Mouse (Mus musculus) forebrain, embryonic 13.5 days (tissue): ENCODE data around the gene Gm20715. TPM values are rescaled to one million over a fixed set of nuclear protein-coding genes. Genes with fewer than 3 reads are reported as not detected.
"Not testable (repeated sequence)": the region's sequence is repeated elsewhere in the genome, so short reads cannot be mapped to it uniquely, and the experiment has no call there.

ENCODE experiments used
- ATAC-seq: fragments of 200-750 bp; cut with Nextera tagmentation; 2 replicates; pipeline ENCODE4 v1.8.0; 2017
- H3K27ac ChIP-seq: fragments of 300-500 bp; sonication (generic); 2 replicates; pipeline ENCODE4 v1.5.1; 2015; ENCODE audit warnings: inconsistent platforms, mild to moderate bottlenecking, moderate library complexity
- H3K27me3 ChIP-seq: fragments of 300-500 bp; sonication (generic); 2 replicates; pipeline ENCODE4 v1.6.1; 2015; ENCODE audit warnings: mild to moderate bottlenecking, inconsistent platforms
- H3K36me3 ChIP-seq: fragments of 300-500 bp; sonication (generic); 2 replicates; pipeline ENCODE4 v1.6.1; 2015; ENCODE audit warnings: mild to moderate bottlenecking, inconsistent platforms; ENCODE audit not compliant: poor library complexity, severe bottlenecking
- H3K4me1 ChIP-seq: fragments of 300-500 bp; sonication (generic); 2 replicates; pipeline ENCODE4 v1.6.1; 2015; ENCODE audit warnings: inconsistent platforms
- H3K4me2 ChIP-seq: fragments of 300-500 bp; sonication (generic); 2 replicates; pipeline ENCODE4 v1.6.1; 2015; ENCODE audit warnings: inconsistent platforms, mild to moderate bottlenecking, moderate library complexity
- H3K4me3 ChIP-seq: fragments of 300-500 bp; sonication (generic); 2 replicates; pipeline ENCODE4 v1.5.1; 2015; ENCODE audit warnings: mild to moderate bottlenecking, inconsistent platforms
- H3K9ac ChIP-seq: fragments of 300-500 bp; sonication (generic); 2 replicates; pipeline ENCODE4 v1.6.1; 2015; ENCODE audit warnings: mild to moderate bottlenecking, inconsistent platforms
- H3K9me3 ChIP-seq: fragments of 300-500 bp; sonication (generic); replicated peaks from 2 replicates; pipeline ENCODE4 v1.6.1; 2016; ENCODE audit warnings: inconsistent platforms
- WGBS: fragments of 180-500 bp; shearing (Covaris S2); methylation state at CpG from one replicate; pipeline ENCODE4 v1.1.7; 2015; 5-methylcytosine and 5-hydroxymethylcytosine counted together
- polyA plus RNA-seq: library from polyadenylated mRNA; unstranded; fragments of >200 nt; fragmentation: Nextera tagmentation; extraction: Ambion mirVana; gene quantifications from 2 replicates; pipeline ENCODE4 v1.2.1, GENCODE M21; 2015

The Gm20715 gene
- polyA plus RNA-seq, 1 experiment from 2014 or later: 0.05 TPM

DNA sequence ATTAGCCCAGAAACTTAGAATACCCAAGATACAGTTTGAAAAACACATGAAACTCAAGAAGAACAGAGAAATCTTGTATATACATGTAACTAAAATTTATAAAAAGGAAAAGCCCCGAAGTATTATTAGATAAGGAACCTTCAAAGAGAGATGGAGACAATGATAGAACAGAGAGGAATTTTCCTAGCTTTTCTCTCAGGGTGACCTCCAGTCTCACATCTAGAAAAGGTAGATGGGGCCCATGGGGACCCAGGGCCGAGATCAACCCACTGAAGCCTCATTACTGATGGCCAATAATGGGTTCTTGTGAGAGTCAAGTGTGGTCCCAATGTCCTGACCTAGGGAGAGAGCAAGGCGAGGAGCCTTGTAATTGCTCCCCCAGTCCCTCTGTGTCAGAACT, 28.3 kb downstream of the Gm20715 start, which contains the start of gene Olfr1344:
Olfr1344 (plus strand) TSS at position 301 of the 400 bp plus-strand sequence.
- H3K9ac ChIP-seq: no peak within 1 kb of the TSS
- H3K36me3 ChIP-seq: no peaks in the 10 kb centered on the region
- WGBS: 78% methylated on average over 3 of the region's 3 CpGs
- no peak within 1 kb of the TSS for H3K4me3 ChIP-seq
- H3K9me3 ChIP-seq: 0 out of 2 replicates have a peak, but pooled peaks cover 3% of the 10 kb centered on the region
- peaks cover 12% of the 10 kb centered on the region for H3K4me1 ChIP-seq
- H3K27me3 ChIP-seq: no peaks in the 10 kb centered on the region
- ATAC-seq: no peak
- H3K27ac ChIP-seq: no peak within 1 kb of the TSS
- no peak within 1 kb of the TSS for H3K4me2 ChIP-seq

DNA sequence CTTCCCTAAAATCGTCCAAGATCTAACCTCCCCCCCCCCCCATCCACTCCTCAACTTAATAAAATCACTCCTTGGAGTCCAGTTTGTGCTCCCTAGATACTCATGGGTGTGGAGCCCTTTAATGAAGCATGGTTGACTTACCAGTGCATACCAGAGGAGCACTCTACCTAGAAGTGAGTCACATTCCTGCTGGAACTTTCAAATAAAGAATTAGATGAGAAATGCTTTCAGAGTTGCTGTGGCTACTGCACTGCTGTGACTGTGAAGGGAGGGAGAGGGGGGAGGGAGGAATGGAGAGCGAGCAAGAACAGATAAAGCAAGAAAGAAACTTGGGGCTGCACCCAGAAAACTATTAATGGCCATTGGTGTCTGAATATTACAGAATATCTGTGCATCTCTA, 31.1 kb downstream of the Gm20715 start:
- Histone ChIP-seq H3K9me3 (0 out of 2 replicates have a peak, but pooled peaks cover 3% of the 10 kb centered on the region), H3K27ac (no peak overlapping the region), H3K4me3 (no peak overlapping the region), H3K27me3 (no peaks in the 10 kb centered on the region), H3K4me2 (no peak overlapping the region), H3K4me1 (no peaks in the 10 kb centered on the region), H3K36me3 (no peaks in the 10 kb centered on the region), H3K9ac (no peak overlapping the region)
- WGBS: 67% methylated on average over 2 of the region's 2 CpGs
- no peak for ATAC-seq

GRCm38 (mm10) chr7:6447771-6448170, 37.7 kb downstream of the Gm20715 start:
- Histone ChIP-seq H3K4me2 (no peak overlapping the region), H3K36me3 (no peaks in the 10 kb centered on the region), H3K4me1 (no peaks in the 10 kb centered on the region), H3K9ac (no peak overlapping the region), H3K27me3 (no peaks in the 10 kb centered on the region), H3K4me3 (no peak overlapping the region), H3K27ac (no peak overlapping the region), H3K9me3 (0 out of 2 replicates have a peak, but pooled peaks cover 4% of the 10 kb centered on the region)
- no peak for ATAC-seq
- 89% methylated on average over 5 of the region's 5 CpGs for WGBS

- no peak within 1 kb of the TSS for H3K9ac ChIP-seq
- no peak within 1 kb of the TSS for H3K4me2 ChIP-seq
- H3K27ac ChIP-seq: no peak within 1 kb of the TSS
- H3K27me3 ChIP-seq: no peaks in the 10 kb centered on the region
- peaks cover 9% of the 10 kb centered on the region; the same call in 1 of the 2 replicates for H3K9me3 ChIP-seq
- no peaks in the 10 kb centered on the region for H3K36me3 ChIP-seq
- H3K4me3 ChIP-seq: no peak within 1 kb of the TSS
- no peak for ATAC-seq
- H3K4me1 ChIP-seq: no peaks in the 10 kb centered on the region
These were observed 45.8 kb downstream of the Gm20715 start, which contains the start of gene Olfr1336 for GRCm38 (mm10) chr7:6455868-6456267. Gene Olfr1336, plus strand, starts transcription at chr7:6456168.

DNA sequence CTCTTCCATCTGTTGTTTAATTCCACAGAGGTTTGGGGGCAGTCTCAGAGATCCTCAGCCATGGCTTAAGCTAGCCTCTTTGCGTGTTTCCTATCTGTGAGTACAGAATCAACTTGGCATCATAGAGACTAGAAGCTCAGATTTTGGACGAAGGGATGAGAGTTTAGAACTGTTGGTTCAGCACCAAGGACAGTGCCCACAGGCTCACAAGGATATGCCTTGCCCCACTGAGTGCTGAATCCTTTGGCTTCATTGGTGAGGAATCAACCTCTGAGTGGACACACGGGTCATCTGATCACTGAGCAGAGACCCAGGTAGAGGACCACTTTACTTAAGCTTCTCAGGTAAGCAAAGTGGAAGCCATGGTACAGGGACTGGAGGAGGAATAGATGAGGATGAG, 46.3 kb downstream of the Gm20715 start:
- Histone ChIP-seq H3K9ac (no peak overlapping the region), H3K9me3 (peaks cover 13% of the 10 kb centered on the region; the same call in 1 of the 2 replicates), H3K4me2 (no peak overlapping the region), H3K36me3 (no peaks in the 10 kb centered on the region), H3K4me3 (no peak overlapping the region), H3K4me1 (no peaks in the 10 kb centered on the region), H3K27ac (no peak overlapping the region), H3K27me3 (no peaks in the 10 kb centered on the region)
- WGBS: 32% methylated on average over 3 of the region's 3 CpGs
- ATAC-seq: no peak

- no peaks in the 10 kb centered on the region for H3K36me3 ChIP-seq
- H3K9ac ChIP-seq: no peak within 1 kb of the TSS
- no peak within 1 kb of the TSS for H3K4me2 ChIP-seq
- H3K27ac ChIP-seq: no peak within 1 kb of the TSS
- ATAC-seq: no peak
- H3K4me1 ChIP-seq: no peaks in the 10 kb centered on the region
- no peaks in the 10 kb centered on the region; the same call in 1 of the 2 replicates for H3K9me3 ChIP-seq
- no peak within 1 kb of the TSS for H3K4me3 ChIP-seq
- no peaks in the 10 kb centered on the region for H3K27me3 ChIP-seq
These were observed 56.9 kb downstream of the Gm20715 start, which contains the start of gene Olfr1346 for GRCm38 (mm10) chr7:6466951-6467350. Gene Olfr1346, plus strand, starts transcription at chr7:6467101.

- H3K9me3 ChIP-seq: peaks cover 15% of the 10 kb centered on the region
- H3K27ac ChIP-seq, H3K36me3 ChIP-seq, H3K4me1 ChIP-seq, H3K27me3 ChIP-seq, H3K4me2 ChIP-seq, H3K4me3 ChIP-seq, H3K9ac ChIP-seq, ATAC-seq: not testable (repeated sequence)
- 83% methylated on average over 2 of the region's 2 CpGs for WGBS
These were observed 67.6 kb downstream of the Gm20715 start for GRCm38 (mm10) chr7:6477633-6478032.

- H3K9me3 ChIP-seq: peaks cover 4% of the 10 kb centered on the region; the same call in 1 of the 2 replicates
- H3K27ac ChIP-seq: no peak within 1 kb of the TSS
- H3K4me1 ChIP-seq: no peaks in the 10 kb centered on the region
- H3K9ac ChIP-seq: no peak within 1 kb of the TSS
- no peaks in the 10 kb centered on the region for H3K27me3 ChIP-seq
- no peak for ATAC-seq
- no peak within 1 kb of the TSS for H3K4me2 ChIP-seq
- no peaks in the 10 kb centered on the region for H3K36me3 ChIP-seq
- H3K4me3 ChIP-seq: no peak within 1 kb of the TSS
- WGBS: 31% methylated on average over 2 of the region's 2 CpGs
These were observed 76.8 kb downstream of the Gm20715 start, which contains the start of gene Olfr5 for GRCm38 (mm10) chr7:6486841-6487240. Gene Olfr5, minus strand, starts transcription at chr7:6486941.

Other genes starting within 250 kb of the Gm20715 start
- 84.4 and 85.5 TPM in 2 replicates for gene Zfp444, start 238.1 kb upstream of the Gm20715 start, polyA plus RNA-seq
- not detected in 2 replicates for gene Galp, start 213.2 kb upstream of the Gm20715 start, polyA plus RNA-seq
- not detected in 2 replicates for gene Zscan5b, start 188.0 kb upstream of the Gm20715 start, polyA plus RNA-seq
- gene Epp13, start 157.6 kb upstream of the Gm20715 start, polyA plus RNA-seq: not detected in 2 replicates
- 14.8 and 16.5 TPM in 2 replicates for gene Zfp667, start 123.7 kb upstream of the Gm20715 start, polyA plus RNA-seq
- 9.2 and 9.9 TPM in 2 replicates for gene Zfp583, start 79.0 kb upstream of the Gm20715 start, polyA plus RNA-seq
- 4.1 and 4.9 TPM in 2 replicates for gene Gm3854, start 66.5 kb upstream of the Gm20715 start, polyA plus RNA-seq
- gene Zfp78, start 47.0 kb upstream of the Gm20715 start, polyA plus RNA-seq: 3.3 TPM in 2 replicates
- gene Zfp28, start 27.0 kb upstream of the Gm20715 start, polyA plus RNA-seq: 12.4 and 13.7 TPM in 2 replicates
- gene Smim17, start 11.6 kb upstream of the Gm20715 start, polyA plus RNA-seq: 1.4 and 1.6 TPM in 2 replicates
- gene Olfr1344, start 28.4 kb downstream of the Gm20715 start, polyA plus RNA-seq: 0.09 TPM in 1 of 2 replicates, not detected in the other
- gene Olfr1336, start 45.9 kb downstream of the Gm20715 start, polyA plus RNA-seq: not detected in 2 replicates
- not detected in 2 replicates for gene Olfr1346, start 56.8 kb downstream of the Gm20715 start, polyA plus RNA-seq
- not detected in 2 replicates for gene Olfr5, start 76.7 kb downstream of the Gm20715 start, polyA plus RNA-seq
- not detected in 2 replicates for gene Olfr1347, start 89.5 kb downstream of the Gm20715 start, polyA plus RNA-seq
- not detected in 2 replicates for gene Olfr1348, start 98.5 kb downstream of the Gm20715 start, polyA plus RNA-seq
- gene Olfr1349, start 112.7 kb downstream of the Gm20715 start, polyA plus RNA-seq: not detected in 2 replicates
- gene Olfr1350, start 154.6 kb downstream of the Gm20715 start, polyA plus RNA-seq: not detected in 2 replicates